Mouse (Mus musculus): ENCODE results near the gene Foxq1.

Foxq1 gene

DNA sequence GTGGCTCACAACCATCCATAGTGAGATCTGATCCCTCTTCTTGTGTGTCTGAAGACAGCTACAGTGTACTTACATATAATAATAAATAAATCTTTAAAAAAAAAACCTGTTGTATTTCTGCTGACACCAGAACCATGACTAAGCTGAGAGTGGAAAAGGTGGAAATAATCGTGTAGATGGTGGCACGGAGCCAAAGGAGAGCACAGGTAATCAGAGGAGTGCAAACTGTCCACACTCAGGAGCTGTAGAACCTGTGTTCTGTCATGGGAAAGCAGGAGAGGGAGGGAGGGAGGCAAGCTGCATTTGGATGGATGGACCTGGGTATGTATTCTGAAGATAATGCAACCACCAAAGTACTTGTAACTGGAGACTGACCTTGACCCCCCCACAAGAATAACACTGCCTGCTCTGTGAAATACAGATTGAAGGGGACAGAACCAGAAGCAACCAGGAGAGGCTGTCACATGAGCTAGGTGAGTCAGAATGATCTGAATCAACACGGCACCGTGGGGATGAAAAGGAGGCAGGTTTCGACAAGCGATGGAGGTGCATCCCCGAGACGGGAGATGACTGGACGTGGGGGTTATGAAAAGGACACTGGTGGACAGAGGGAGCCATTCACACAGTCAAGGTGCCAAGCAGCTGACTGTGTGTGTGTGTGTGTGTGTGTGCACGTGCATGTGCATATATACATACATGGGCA, 17.0 kb downstream of the Foxq1 start:
- no peak for DNase-seq (ENCODE audit: low read depth, low spot score)

DNA sequence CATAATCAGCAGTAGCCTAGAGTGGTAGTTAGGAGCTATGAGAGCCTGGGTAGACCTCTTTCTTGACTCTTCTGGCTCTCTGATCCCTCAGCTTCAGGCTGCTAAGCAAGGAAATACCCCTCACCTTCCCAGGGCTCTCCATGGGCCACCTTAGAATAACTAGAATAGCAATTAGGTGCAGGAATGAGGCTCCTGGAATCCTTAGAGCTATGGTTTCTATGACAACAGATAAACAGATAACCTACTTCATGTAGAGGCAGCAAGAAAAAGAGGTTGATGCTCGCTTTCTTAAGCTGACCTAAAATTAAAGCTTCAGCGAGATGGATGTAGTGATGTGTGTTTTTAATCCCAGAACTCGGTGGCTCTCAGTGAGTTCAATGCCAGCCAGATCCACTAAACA, 18.7 kb downstream of the Foxq1 start:
- no peak for DNase-seq (ENCODE audit: low read depth, low spot score)

DNA sequence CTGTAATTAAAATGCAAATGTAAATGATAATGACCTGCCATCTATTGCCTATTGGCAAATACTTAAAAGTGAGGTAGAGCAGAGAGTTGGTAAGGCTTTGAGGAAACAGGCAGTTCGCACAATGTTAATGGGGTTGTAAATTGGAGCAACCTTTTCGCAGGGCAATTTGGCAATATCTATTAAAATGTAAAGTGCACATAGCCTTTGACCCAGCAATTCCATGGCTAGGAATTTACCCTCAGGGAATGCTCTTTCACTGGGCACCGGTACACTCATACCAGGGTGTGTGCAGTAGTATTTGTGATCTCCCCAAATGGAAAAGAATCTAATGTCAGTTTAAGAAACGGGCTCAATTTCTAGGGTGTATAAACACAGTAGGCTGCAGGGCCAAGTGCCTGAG, 20.8 kb downstream of the Foxq1 start:
- no peak for DNase-seq (ENCODE audit: low read depth, low spot score)

DNA sequence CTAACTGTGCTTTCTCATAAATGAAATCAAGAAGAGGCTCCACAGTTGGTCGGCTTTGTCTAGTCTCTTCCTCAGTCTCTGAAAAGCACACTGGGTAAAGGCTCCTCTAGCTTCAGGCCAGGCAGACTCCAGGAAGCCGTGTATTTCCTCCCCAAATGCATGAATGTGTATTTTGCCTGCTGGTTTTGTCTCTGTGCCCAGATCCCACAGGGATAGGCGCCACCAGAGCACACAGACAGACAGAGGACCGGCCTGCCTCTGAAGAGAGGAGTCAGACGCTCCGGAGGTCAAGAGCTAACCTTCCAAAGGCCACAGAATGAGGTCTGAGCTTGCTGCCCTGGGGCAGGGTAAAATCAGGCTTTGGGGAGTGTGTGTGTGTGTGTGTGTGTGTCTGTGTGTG, 21.6 kb downstream of the Foxq1 start:
- peak; percentile 39 for DNase-seq (ENCODE audit: low read depth, low spot score)

- no peak for DNase-seq (ENCODE audit: low read depth, low spot score)
These were observed 22.5 kb downstream of the Foxq1 start for GRCm38 (mm10) chr13:31578389-31578788.

DNA sequence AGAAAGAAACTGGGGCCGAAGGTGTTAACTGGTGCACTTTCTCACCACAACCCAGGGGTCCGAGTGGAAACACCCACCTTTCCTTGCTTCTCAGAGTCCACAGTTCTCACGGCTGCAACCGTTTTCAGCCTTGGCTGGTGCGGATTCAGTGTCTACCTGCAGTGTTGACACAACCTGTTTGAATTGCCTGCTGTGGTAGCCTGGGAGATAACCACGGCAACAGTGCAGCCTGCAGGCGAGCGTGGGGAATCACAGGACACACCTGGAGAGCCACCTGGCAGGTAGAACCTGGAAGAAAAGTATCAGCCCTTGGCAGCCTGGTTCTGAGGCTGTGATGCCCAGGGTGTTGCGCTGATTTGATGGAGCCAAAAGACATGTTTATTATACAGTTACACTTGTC, 23.9 kb downstream of the Foxq1 start:
- no peak for DNase-seq (ENCODE audit: low read depth, low spot score)

DNA sequence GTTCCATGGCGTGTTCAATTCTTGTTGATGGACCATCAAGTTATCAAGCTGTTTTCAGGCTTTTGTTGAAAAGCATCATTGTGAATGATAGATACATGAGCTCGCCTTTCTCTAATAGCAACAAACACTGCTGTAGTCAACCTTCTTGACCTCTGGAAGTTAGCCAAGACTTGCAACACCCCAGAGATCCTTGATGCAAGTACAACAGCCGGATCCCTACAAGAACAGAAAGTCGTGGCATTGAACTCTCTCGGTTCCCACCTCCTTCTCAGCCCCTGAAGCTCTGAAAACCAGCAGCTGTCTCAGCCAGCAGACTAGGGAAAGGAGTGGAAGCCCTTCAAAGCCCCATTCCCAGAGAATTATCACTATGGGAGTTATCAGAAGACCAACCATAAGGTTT, 31.4 kb downstream of the Foxq1 start:
- no peak for DNase-seq (ENCODE audit: low read depth, low spot score)

DNA sequence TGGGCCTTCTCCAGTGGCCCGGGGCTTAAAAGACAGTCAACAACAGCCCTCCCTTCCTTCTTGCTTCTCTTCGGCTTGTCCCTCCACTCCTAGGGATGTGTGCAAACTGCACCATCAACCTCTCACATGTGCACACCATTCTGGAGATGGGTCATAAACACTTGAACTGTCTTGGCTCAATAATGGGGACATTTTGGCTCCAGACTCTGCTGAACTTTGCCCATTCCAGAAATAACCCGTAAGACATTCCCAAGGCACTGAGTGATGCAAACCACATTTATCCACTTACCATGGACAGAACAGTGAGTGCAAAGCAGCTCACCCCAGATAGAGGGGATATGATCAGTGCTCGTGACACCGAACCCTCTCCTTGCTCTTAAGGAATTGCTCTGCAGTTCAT, 43.6 kb downstream of the Foxq1 start:
- DNase-seq (ENCODE audit: low read depth, low spot score) = peak; percentile 28

DNA sequence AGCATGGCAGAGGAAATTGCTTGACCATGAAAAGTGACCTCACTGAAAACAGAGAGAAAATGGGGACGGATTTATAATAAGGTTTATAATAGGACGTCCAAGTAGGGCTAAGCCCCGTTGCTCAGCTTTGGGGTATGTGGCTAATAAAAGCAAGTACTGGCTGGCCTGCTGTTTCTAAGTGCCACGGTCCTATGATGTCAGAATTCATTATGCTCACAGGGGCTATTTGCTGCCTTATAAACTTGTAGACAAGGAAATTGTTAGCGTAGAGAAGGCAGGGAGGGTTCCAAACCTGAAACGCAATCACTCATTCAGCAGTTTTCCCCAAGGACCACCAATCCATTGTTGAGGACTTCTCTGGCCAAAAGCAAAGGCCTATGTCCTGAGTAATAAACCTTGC, 48.0 kb downstream of the Foxq1 start:
- no peak for DNase-seq (ENCODE audit: low read depth, low spot score)
